Mouse (Mus musculus): ENCODE results near the gene Pip4k2a.
"Not testable (repeated sequence)": the region's sequence is repeated elsewhere in the genome, so short reads cannot be mapped to it uniquely, and the experiment has no call there.

Pip4k2a gene

DNA sequence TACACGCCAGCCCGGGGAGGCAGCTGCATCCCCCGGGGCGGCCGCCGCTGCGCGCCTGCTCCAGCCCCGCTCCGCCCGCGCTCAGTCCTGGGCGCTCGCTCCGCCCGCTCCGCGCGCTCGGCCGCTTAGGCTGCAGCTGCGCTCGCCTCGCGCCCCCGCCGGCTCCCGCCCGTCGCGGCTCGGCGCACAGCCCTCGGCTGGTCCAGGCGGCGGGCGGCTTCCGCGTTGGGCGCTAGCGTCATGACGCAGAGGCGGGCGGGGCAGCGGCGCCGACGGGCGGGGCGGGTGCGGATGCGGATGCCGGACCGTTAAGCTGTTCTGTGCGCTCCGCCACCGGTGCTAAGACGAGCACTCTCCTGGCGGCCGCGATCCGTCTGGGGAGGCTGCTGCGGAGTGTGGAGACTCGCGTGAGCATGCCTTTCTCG is at the start of gene Pip4k2a, which contains the start of gene 4930426L09Rik:
Gene Pip4k2a (minus strand): TSS at position 73 of the 425 bp plus-strand sequence.
Gene 4930426L09Rik (plus strand): TSS at position 290 of the 425 bp plus-strand sequence.
- DNase-seq: peak; percentile 91 to 95

DNA sequence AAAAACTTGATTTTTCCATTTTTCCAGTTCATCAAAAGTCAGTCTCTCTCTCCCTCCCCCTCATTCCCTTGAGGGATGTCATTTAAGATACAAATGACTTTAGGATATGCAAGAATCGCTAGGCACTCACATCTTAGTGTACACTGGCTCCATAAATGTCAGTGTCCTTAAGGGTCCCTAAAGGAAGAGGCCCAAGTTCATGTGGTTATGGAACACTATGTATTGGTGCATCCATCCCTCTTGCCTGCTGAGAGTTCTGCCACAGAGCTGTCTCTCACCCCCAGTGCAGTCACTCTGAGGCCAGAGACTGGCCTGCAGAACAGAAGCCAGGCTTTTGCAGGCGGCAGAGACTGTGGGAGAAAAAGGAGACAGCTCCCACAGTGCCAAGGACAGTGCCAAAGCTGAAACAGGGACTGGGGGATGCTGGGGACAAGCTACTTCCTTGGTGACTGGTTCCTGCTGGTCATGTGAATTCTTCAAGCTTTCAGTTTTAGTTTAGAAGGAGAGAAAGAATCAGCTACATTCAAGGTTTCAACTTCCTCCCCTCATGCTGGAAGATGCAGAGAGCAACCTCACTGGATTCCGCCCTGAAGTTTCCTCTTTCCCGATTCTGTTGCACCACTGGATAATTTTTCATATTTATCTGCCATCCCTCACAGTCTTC is 40.1 kb upstream of the Pip4k2a start:
- DNase-seq: peak in 1 of 2 experiments; percentile 9

DNA sequence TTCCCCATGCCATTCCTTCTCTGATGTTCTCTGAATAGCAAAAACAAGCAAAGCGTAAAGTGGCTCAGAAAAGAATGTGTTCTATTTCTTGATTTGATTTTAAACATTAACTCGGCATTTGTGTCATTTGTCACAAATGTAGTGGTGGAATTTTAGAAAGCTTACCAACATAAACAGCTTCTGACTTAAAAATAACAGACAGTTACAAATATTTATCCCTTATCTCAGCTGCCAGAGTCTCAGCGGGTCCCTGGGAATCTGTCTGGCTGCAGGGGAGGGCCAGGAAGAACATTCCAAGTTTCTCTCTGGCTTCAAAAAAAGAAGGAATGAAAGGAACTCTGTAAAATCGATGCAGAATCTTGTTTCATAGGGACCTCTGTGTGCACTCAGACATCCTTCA is 39.5 kb upstream of the Pip4k2a start:
- no peak for DNase-seq

DNA sequence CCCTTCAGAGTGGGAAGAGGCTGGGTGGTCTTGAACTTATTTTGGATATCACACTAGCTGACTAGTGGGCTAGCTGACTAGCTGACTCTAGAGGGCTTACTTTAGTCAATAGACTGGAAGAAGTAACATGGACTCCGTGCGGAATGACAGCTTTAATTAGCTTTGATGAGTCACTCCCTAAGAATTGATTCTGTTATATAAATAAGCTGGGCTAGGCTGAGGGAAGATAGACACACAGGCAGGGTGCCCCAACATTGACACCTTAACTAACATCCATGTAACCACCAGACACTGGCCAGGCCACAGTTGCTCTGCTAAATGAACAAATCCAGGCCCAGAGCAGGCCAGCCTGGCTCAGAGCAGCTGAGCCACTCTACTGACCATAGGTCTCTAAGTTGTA is 26.9 kb upstream of the Pip4k2a start:
- no peak for DNase-seq

DNA sequence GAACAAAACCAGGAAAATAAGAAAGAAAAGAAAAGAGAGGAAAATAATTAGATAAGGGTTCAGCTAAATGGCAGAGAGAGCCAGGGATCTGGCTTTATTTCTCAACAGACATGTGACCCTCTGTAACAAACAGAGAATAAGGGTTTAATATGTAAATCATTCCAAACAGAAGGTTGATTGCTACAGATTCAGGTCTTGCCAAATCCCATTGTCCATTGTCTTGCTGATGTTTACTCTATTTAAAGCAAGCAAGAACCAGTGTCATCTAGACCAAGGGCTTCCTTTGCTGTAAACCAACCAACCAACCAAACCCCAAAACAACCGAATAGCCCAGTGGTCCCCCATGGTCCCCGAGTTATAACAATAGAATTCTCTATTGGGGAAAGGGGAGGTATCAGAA is 20.1 kb upstream of the Pip4k2a start:
- DNase-seq: no peak

DNA sequence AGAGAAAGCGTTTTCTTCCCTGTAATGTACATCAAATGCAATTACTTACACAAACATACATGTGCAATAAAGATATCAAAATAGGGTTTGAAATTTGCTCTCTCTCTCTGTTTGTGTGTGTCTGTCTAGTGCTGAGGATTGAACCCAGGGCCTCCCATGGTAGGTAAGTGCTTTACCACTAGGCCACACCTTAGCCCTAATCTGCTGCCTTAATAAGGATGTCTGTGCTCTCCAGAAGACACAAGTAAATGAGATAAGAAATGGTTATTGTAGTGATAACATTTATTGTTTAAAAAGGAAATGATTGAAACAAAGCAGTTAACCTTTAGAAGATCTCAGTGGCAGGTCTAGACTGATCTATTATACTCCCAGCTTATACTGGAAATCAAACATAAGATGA is 18.9 kb upstream of the Pip4k2a start:
- no peak for DNase-seq

DNA sequence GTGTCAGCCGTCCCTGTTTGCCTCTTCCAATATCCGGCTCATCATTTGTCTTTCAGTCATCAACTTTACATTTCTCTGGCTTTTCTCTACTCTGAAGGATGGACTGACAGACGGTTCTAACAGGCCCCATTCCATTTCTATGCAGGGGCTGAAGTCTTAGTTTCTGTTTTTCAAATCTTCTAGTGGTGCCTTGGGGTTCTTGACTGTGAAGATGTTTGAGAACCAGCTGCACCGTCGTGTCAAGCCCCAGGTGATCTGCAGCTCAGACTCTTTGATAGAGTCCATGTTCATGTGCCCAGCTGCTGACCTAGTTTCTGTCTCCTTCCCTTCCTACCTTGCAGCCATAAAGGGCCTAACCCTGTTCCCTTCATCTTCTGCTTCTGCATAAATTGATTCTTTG is 18.4 kb upstream of the Pip4k2a start:
- DNase-seq: no peak

DNA sequence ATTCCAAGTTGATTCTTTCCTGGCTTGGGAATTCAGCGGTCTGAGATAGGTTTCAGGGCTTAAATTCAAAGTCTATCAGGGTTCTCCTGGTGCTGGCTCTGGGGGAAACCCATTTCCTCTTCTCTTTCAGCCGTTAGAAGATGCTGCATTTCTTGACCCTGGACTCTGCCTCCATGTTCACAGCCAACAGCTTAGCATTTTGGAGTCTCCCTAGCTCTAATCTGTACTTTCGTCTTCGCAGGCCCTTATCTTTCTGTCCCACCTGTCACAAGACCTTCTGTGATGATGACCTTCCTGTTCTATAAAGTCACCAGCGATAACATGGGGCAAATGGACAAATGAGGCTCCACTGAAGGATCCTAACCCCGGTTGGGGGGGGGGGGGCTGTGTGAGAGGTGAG is 13.5 kb upstream of the Pip4k2a start:
- DNase-seq: no peak

DNA sequence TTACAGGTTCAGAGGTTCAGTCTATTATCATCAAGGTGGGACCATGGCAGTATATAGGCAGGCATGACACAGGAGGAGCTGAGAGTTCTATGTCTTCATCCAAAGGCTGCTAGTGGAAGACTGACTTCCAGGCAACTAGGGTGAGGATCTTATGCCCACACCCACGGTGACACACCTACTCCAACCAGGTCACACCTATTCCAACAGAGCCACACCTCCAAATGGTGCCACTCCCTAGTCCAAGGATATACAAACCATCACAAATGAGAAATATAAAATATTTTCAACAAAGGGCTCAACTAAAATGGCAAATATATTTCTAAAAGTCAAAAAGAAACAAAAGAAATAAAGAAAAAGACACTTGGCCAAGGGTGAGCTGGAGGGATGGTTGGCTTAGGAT is 12.6 kb upstream of the Pip4k2a start:
- not testable (repeated sequence) for DNase-seq

DNA sequence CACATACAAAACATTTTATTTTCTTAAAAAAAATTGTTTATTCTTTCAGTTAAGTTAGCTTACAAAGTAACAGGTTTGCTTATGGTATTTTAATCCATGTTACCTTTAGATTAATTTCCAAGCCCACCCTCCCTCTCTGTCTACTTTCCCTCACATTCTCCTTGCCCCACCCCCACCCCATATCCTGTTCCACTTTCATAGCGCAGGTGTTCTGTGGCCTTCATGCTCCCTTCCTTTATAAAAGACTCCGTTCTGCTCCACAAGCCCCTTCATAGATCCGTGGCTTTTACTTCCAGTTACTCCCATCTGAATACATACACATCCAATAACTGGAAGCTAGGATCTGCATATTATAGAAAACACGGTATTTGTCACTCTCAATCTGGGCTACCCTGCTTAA is 9.7 kb upstream of the Pip4k2a start:
- no peak for DNase-seq

DNA sequence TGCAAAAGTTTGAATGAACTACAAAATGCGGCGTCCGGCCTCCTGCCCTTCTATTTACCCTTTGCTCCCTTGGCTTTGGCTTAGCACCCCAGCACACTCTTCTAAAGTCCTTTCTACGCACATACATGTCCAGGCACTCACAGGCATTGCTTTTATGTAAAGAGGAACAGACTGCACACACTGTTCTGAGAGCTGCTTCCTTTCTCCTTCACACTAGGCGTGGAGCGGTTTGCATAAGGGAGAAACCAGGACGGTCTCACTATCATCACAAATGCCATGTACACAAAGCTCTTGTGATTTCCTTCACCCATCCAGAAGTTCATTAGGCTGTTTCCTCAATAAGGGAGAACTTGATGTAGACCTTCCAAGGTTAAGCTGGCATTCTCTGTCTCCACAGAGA is 8.2 kb upstream of the Pip4k2a start:
- no peak for DNase-seq

DNA sequence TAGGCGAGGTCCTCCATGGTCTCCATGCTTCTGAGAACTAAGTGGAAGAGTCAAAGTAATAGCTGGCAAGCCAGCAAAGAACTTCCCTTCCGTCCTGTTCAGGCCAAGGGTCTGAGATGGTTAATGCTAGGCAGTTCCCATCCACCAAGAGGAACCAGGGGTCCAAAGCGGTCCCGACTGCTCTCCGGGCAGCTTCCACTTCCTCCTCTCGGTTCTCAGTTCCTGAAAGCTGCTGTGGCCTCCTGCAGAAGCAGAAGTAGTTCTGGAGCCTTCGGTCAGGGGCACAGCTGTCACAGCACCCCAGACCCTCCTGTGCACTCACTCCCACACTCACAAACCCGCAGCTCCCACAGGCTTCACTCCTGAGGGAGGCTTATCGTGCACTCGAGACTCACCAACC is 6.9 kb upstream of the Pip4k2a start:
- DNase-seq: no peak

DNA sequence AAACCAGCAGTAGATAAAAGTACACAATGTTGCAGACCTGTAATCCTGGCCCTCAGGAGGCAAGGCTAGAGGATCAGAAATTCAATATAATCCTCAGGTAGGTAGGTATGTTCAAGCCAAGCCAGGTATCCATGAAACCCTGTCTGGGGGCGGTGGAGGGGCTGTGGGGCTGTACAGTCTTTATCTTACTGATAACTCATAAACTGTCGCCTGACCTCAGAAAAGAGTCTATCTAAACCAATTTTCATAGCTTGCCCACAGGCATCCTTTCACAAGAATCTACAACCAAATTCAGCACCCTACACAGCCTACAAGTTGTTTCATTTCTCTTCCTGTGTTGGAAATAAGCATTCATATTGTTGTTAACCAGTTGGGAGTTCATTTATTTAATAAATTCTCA is 1.5 kb upstream of the Pip4k2a start:
- no peak for DNase-seq

DNA sequence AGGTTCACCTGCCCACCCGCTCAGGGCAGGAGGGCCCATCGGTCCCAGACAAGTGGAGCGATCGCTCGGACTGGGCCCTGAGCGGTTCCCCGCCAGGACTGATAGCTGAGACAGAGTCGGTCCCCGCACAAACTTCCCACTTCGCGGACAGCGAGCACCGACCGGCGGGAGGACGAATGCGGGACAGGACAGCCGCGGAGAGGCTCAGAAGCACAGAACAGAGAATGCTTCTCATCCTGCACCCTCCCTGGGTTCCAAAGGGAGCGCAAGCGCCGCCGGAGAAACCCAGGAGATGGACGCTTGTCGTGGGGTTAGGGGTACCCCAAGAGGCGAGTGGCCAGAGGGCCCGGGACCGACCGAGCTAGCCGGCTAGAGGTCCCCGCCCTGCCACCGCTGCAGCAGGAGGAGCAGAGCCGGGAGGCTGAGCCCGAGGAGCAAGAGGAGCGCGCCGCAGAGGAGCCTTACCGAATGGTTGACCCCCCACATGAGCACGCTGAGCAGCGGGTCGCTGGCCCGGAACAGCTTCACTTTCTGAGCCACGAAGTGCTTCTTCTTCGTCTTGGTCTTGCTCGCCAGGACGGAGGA is 447 bp downstream of the Pip4k2a start:
- DNase-seq: peak in 1 of 2 experiments; percentile 61

DNA sequence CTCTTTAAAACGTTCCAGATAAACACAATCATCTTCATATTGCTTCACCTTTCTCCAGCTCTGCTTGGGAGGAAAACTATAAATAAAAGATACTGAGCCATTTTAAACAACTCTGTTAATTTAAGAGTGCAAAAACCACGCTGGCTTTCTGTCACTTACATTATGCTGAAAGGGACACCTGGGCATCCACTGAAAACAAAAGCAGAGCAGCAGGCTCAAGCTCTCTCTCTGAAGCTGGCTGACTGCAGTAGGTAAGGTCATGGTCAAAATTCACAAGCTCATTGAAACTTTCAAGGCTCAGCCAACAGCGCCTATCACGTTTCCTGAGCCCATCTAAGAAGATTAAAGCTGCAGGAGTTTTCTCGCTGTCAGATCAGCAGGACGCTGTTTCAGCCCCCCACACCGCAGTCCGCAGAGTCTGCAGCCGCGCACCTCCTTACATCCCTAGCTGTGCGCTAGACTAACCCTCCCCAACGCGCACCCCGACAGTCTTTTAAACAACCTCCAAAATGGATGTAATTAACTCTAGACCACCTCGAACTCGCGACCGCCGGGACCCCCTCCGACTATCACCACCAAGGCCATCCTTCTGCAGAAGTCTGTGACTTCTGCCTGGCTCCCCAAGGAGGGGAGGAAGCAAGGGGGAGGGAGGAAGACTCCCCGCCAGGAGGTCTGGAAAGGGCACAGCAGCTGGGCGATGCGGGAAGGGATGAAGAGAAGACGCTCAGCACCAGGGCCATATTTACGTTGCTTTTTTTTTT is 1.3 kb downstream of the Pip4k2a start:
- DNase-seq: peak; percentile 25 to 37

DNA sequence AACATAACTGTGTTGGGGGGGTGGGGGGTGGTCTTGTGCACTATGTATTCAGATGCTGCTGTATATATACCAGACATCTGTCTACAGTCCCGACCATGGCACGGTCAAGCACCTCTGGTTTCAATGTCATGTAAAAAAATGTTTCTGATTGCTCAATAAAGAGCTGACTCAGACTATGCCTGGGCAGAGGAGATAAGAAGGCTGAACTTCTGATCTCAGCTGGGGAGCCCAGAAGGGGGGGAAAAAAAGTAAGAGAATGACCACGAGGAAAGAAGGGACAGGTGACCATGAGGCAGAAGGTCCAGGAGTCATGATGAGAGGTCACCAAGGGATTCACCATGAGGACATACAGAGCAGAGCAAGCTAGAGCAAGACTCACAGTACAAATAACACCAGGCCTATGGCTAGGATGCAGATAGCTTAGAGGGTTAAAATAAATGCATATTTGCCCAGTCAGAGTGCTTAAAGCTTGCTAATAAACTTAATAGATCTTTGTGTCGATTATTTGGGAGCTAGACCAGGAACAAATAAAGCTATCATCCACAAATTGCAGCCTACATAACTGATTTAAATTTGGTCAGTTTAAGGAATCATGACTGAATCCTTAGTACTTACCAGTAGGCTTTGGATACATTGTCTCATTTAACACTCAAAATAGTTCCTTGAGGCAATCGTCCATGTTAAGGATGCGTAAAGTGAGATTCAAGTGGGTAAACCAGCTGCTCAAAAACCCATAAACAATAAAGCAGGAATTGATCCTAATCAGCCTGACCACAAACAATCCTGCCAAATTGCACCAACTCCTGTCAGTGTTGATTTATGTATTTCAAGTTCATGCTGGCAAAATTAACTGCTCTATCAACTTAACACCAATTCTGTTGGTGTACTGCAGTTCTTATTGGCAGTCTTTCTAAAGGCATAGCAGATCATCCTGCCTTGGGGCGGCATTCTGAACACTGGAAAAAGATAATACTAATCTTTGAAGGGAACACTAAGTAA is 5.1 kb downstream of the Pip4k2a start:
- DNase-seq: no peak

DNA sequence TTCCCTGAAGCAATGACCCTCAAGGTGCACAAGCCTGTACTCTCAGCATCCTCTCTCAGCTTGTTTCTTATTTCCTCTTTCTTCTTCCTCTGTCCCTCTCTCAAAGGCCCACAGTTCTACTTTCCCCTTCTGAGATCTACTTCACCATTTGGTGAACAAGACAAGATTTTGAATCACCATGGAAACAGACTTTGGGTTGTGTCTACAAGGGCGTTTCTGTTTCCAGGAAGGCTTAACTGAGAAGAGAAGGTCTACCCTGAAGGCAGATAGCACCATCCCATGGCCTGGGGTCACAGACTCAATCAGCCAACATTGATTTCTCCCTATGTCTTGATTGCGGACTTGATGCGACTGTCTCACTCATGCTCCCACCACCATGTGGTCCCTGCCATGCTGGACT is 9.0 kb downstream of the Pip4k2a start:
- DNase-seq: no peak

DNA sequence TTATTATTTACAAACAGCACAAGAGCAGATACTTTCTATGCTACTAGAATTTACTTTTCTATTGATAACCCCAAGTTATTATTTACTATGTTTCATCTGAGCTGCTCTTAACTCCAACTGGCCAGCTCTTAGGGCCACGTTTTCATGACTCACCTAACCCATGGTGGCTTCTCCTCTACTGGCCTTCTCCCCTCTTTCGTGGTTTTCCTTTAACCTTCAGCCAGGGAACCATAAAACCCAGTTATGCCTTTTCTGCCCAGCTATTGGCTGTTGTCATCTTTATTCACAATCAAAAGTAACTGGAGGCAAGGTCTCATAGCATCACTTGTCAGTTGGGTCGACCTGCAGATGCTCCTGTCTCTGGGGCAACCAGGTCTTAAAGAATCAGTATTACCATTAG is 12.4 kb downstream of the Pip4k2a start:
- DNase-seq: no peak

DNA sequence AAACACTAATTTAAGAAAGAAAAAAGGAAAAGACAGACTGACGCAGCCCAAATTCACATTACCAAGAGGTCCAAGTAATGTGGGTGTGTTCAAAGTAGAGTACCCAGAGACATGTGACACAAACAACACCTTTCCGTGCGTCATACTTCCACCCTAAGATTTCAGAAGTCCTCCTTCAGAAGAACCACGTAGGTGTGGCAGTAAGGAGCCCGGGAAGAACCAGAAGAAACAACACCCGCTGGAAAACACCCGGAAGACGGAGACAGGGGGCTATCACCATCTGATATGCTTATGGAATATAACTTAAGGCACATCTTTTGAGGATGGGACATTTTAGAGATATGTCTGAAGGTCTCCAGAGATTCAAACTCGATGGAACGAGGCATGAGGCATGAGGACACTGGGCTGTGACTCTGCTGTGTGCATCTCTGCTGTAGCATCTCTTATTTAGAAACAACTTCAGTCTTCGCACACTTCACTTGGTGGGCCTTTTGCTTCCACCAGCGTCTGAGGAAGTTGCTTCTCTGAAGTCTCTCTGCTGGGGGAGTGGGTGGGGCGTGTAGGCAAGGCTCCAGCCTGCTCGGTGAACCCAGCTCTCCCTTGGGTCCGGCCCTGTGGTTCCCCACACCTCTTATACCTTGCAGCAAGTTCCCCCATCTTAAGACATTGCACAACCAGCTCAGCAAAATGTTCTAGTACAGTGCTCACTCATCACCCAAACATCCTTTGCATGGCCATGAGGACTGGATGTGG is 13.7 kb downstream of the Pip4k2a start:
- no peak for DNase-seq

DNA sequence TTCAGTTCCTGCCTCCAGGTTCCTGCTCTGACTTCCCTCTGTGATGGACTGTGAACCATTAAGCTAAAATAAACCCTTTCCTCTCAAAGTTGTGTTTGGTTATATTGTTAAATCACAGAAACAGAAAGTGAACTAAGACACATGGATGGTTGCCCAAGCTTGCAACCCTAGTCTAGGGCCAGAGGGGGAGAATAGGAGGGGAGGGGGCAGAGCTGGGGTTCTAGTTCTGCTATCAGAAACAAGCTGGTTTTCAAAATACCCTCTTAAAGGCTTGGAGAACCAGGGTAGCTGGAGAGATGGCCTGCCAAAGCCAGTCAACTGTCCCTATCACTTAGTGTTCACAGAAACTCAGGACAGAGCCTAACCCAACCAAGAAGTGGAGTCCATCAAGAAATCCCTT is 14.4 kb downstream of the Pip4k2a start:
- DNase-seq: no peak

DNA sequence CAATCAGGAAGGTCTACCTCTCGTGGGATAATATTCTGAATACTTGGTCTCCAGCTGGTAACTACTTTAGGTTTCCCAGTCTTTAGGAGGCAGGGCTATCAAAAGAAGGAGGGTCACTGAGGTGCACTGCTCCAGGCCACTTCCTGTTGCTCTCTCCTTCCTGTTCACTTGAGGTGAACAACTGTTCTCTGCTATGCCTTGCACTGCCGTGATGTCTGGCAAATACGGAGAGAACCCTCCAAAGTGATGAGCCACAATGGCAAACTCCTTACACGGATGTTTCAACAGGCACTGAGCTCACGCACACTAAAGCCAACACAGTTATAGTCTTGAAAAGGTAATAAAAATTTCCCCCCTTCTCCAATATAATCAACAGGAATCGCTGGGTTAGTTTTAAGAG is 15.3 kb downstream of the Pip4k2a start:
- DNase-seq: no peak

DNA sequence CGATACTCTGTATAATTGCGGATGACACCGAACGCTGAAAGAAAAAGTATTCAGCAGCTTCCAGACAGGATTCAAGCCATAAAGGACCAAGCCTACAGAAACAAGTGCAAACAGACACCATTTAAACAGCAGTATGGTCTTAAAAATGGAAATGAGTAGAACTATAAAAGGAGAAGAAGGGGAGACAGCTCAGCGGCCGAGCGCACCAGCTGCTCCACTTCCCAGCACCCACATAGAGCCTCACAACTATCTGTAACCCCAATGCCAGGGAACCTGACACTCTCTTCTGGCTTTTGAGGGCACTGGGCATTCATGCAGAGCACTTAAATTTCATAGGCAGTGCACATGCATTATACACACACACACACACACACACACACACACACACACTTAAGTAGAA is 18.3 kb downstream of the Pip4k2a start:
- no peak for DNase-seq
